Mouse (Mus musculus): ENCODE data around the gene Arhgef33. TPM values are rescaled to one million over a fixed set of nuclear protein-coding genes. Genes with fewer than 3 reads are reported as not detected.

Arhgef33 gene
- total and polyA plus RNA-seq, 2 experiments from 2014 or later, result 2.2 to 7.7 TPM

DNA sequence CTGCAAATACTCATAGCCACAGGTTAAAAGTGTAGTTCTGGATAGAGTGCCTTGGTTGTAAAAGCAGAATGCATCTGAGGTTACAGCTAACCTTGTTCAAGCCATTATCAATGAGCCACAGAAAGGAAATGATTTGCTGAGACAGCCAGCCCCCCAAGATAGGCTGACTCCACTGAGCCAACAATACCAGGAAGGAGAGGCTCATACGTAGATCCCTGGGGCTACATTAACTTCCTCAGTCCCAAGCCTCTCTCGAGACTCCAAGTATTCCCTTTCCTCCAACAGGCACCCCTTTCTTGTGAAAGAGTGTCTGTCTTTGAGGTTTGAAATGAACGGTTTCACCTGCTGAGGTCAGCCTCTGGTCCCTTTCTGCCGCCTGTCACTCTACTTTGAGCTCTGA is 22.8 kb upstream of the Arhgef33 start:
- Histone ChIP-seq H3K9me3 (ENCODE audit: low read length) (no peaks in the 10 kb centered on the region), H3K9ac (replicated peaks; ENCODE audit: low read length, poor library complexity, severe bottlenecking) (no peak overlapping the region), H3K36me3 (ENCODE audit: insufficient read depth, low read length) (peaks cover 7% of the 10 kb centered on the region), H3K4me1 (ENCODE audit: insufficient read depth, low read length) (no peaks in the 10 kb centered on the region; the same call in 1 of the 2 replicates), H3K27me3 (ENCODE audit: insufficient read depth, low read length) (no peaks in the 10 kb centered on the region), H3K4me2 (ENCODE audit: low read depth, low read length, poor library complexity, severe bottlenecking) (no peak overlapping the region), H3K4me3 (ENCODE audit: low read depth, low read length) (no peak overlapping the region), H3K27ac (ENCODE audit: low read depth, low read length) (no peak overlapping the region)
- no peak for TF ChIP-seq CTCF (IDR thresholded peaks at IDR 0.05)
- ATAC-seq (ENCODE audit: low FRiP score) (no peak), DNase-seq (ENCODE audit: low spot score) (no peak)
- 83% methylated on average over 4 of the region's 4 CpGs for WGBS

DNA sequence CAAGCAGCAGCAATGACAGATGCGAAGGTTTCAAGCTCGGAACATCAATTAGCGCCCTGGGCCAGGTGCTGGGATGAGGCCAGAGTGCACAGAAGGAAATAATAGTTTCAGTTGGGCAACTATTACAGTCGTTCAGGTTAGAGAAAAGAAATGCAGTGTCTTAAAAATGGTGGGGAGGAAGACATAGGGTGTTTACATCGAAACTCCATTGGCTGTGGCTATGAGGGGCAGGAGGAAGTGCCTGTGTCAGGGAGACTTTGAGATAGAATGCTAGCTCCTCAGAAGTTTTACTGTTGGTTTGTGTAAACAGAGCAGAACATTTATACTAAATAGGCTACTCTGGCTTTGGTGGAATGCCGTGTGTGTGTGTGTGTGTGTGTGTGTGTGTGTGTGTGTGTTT is 19.2 kb upstream of the Arhgef33 start:
- H3K4me1 ChIP-seq (ENCODE audit: insufficient read depth, low read length), result no peaks in the 10 kb centered on the region; the same call in 1 of the 2 replicates
- DNase-seq (ENCODE audit: low spot score) (no peak), ATAC-seq (ENCODE audit: low FRiP score) (no peak)
- H3K36me3 ChIP-seq (ENCODE audit: insufficient read depth, low read length), result no peaks in the 10 kb centered on the region
- no peak overlapping the region for H3K4me3 ChIP-seq (ENCODE audit: low read depth, low read length)
- no peaks in the 10 kb centered on the region for H3K27me3 ChIP-seq (ENCODE audit: insufficient read depth, low read length)
- WGBS, result 85% methylated on average over 6 of the region's 6 CpGs
- TF ChIP-seq CTCF (IDR thresholded peaks at IDR 0.05), result no peak
- no peaks in the 10 kb centered on the region for H3K9me3 ChIP-seq (ENCODE audit: low read length)
- H3K9ac ChIP-seq (replicated peaks; ENCODE audit: low read length, poor library complexity, severe bottlenecking), result no peak overlapping the region
- H3K27ac ChIP-seq (ENCODE audit: low read depth, low read length), result no peak overlapping the region
- H3K4me2 ChIP-seq (ENCODE audit: low read depth, low read length, poor library complexity, severe bottlenecking), result peak overlapping the region; percentile 62; the same call in 1 of the 2 replicates

DNA sequence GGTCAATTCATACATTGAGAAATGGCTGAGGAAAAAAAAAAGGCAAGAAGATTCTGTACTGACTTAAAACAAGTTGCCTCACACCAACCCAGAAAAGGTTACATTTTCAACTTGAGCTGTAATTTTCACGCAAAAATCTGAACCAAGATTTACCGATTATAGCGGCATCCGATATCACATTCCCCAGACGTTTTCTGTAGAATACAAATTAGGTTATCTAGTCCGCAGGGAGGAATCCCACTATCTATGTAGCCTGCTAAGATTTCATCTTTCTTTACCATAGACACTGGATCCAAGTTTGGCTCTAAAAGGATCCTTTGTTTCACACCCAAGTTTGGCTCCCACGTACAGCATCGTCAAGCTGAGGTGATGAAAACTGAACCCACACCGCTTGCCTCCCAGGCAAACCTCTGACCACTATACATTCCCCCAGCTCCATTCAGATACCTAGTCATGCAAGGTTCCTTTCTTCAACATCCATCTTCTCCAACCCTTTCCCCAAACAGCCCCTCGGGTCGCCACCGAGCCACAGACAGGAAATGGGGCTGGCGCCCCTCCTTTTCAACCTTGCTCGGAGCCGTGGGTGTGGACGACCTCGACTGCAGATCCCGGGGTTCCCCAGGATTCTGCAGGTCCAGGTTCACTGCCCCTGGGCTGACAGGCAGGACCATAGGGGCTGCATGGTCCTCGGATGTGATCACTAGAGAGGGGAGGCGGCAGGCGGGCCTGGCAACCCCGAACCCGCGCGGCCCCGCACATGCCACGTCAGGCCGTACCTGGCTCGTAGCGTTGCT is 17.7 kb upstream of the Arhgef33 start:
- ATAC-seq (ENCODE audit: low FRiP score) (no peak; the same call in 1 of the 2 replicates), DNase-seq (ENCODE audit: low spot score) (peak; percentile 8)
- WGBS, result under 1% methylated on average over 28 of the region's 30 CpGs
- no peaks in the 10 kb centered on the region; the same call in 1 of the 2 replicates for H3K4me1 ChIP-seq (ENCODE audit: insufficient read depth, low read length)
- H3K27me3 ChIP-seq (ENCODE audit: insufficient read depth, low read length), result no peaks in the 10 kb centered on the region
- peak overlapping the region; percentile 95 for H3K9ac ChIP-seq (replicated peaks; ENCODE audit: low read length, poor library complexity, severe bottlenecking)
- H3K27ac ChIP-seq (ENCODE audit: low read depth, low read length), result peak overlapping the region; percentile 94
- no peaks in the 10 kb centered on the region for H3K36me3 ChIP-seq (ENCODE audit: insufficient read depth, low read length)
- H3K9me3 ChIP-seq (ENCODE audit: low read length), result no peaks in the 10 kb centered on the region
- TF ChIP-seq CTCF (IDR thresholded peaks at IDR 0.05), result no peak
- peak overlapping the region; percentile 62 for H3K4me2 ChIP-seq (ENCODE audit: low read depth, low read length, poor library complexity, severe bottlenecking)
- peak overlapping the region; percentile 92 for H3K4me3 ChIP-seq (ENCODE audit: low read depth, low read length)

DNA sequence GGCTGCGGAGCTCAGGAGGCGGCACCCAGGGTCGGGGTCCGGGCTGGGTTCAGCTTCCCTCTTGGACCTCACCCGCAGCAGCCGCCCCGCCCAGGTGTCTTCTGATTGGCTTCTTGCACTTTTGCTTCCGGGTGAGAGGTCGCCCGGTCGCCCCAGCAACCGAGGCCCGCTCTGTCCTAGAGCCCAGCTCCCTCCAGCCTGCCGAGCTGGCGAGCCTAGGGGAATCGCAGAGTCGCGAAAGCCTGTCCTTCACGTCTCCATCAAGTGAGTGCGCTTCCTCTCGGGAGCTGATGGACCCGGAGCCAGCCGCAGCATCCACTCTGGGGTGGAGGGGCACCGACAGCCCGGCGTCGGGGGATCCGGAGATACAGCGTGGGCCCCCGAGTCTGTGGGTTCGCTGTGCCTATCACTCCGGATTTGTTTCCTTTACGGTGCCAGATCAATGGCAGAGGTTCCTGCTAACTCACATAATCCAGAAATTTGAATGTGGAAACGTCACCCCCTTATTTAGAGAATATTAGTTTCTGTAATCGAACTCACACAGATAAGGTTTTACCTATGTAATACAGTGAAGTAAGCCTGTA is 17.0 kb upstream of the Arhgef33 start, which contains the start of the genes Morn2 and Dhx57:
Morn2 (plus strand) TSS at position 130 of the 584 bp plus-strand sequence.
Dhx57 (minus strand) TSS at position 403 of the 584 bp plus-strand sequence.
- H3K27ac ChIP-seq (ENCODE audit: low read depth, low read length), result peak within 1 kb of the TSS; percentile 94
- H3K36me3 ChIP-seq (ENCODE audit: insufficient read depth, low read length), result no peaks in the 10 kb centered on the region
- H3K9me3 ChIP-seq (ENCODE audit: low read length), result no peaks in the 10 kb centered on the region
- peak within 1 kb of the TSS; percentile 92 for H3K4me3 ChIP-seq (ENCODE audit: low read depth, low read length)
- DNase-seq (ENCODE audit: low spot score) (peak; percentile 96), ATAC-seq (ENCODE audit: low FRiP score) (peak; percentile 99)
- peak within 1 kb of the TSS; percentile 95 for H3K9ac ChIP-seq (replicated peaks; ENCODE audit: low read length, poor library complexity, severe bottlenecking)
- no peak for TF ChIP-seq CTCF (IDR thresholded peaks at IDR 0.05)
- H3K27me3 ChIP-seq (ENCODE audit: insufficient read depth, low read length), result no peaks in the 10 kb centered on the region
- H3K4me1 ChIP-seq (ENCODE audit: insufficient read depth, low read length), result no peaks in the 10 kb centered on the region; the same call in 1 of the 2 replicates
- WGBS, result 1% methylated on average over 33 of the region's 35 CpGs
- H3K4me2 ChIP-seq (ENCODE audit: low read depth, low read length, poor library complexity, severe bottlenecking), result peak within 1 kb of the TSS; percentile 62

DNA sequence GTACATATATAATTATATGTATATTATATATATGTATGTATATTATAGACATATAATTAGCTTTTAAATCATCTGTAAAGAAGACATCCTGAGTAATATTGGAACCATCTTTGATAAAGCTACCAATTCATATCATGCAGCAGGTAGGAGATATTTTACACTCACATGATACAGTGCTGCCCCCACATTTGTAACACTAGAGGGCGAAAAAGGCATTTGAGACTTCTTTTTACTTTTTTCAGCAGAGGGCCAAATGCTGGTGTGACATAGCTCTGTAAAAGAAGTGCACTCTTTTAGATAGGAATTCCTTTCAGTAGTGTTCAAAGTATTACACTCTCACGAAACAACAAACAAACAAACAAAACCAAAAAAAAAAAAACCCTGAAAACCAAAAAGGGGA is 16.1 kb upstream of the Arhgef33 start:
- TF ChIP-seq CTCF (IDR thresholded peaks at IDR 0.05), result peak; percentile 89
- 21% methylated on average over 2 of the region's 2 CpGs for WGBS
- ATAC-seq (ENCODE audit: low FRiP score) (no peak), DNase-seq (ENCODE audit: low spot score) (peak; percentile 83)
- no peak overlapping the region for H3K9ac ChIP-seq (replicated peaks; ENCODE audit: low read length, poor library complexity, severe bottlenecking)
- no peak overlapping the region for H3K4me3 ChIP-seq (ENCODE audit: low read depth, low read length)
- no peaks in the 10 kb centered on the region; the same call in 1 of the 2 replicates for H3K4me1 ChIP-seq (ENCODE audit: insufficient read depth, low read length)
- no peaks in the 10 kb centered on the region for H3K27me3 ChIP-seq (ENCODE audit: insufficient read depth, low read length)
- H3K27ac ChIP-seq (ENCODE audit: low read depth, low read length), result no peak overlapping the region
- H3K4me2 ChIP-seq (ENCODE audit: low read depth, low read length, poor library complexity, severe bottlenecking), result no peak overlapping the region
- no peaks in the 10 kb centered on the region for H3K9me3 ChIP-seq (ENCODE audit: low read length)
- no peaks in the 10 kb centered on the region for H3K36me3 ChIP-seq (ENCODE audit: insufficient read depth, low read length)

DNA sequence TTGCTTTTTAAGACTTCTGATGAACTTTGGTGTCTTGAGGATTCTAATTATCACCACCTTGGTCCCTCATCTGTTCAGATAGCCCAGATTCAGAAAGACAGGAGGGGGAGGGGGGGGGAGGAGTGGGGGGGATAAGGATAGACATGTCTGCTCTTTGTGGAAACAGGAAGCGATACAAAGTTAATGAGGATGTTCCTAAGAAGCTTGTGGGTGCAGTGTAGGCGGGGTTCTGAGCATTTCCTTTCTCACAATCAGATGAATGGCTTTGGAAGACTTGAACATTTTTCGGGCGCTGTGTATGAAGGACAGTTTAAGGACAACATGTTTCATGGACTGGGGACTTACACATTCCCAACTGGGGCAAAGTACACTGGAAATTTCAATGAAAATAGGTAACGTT is 11.9 kb upstream of the Arhgef33 start:
- Histone ChIP-seq H3K27me3 (ENCODE audit: insufficient read depth, low read length) (no peaks in the 10 kb centered on the region), H3K4me3 (ENCODE audit: low read depth, low read length) (no peak overlapping the region), H3K36me3 (ENCODE audit: insufficient read depth, low read length) (no peaks in the 10 kb centered on the region), H3K4me2 (ENCODE audit: low read depth, low read length, poor library complexity, severe bottlenecking) (no peak overlapping the region), H3K9ac (replicated peaks; ENCODE audit: low read length, poor library complexity, severe bottlenecking) (no peak overlapping the region), H3K9me3 (ENCODE audit: low read length) (no peaks in the 10 kb centered on the region), H3K4me1 (ENCODE audit: insufficient read depth, low read length) (no peaks in the 10 kb centered on the region), H3K27ac (ENCODE audit: low read depth, low read length) (no peak overlapping the region)
- ATAC-seq (ENCODE audit: low FRiP score) (no peak), DNase-seq (ENCODE audit: low spot score) (no peak)
- TF ChIP-seq CTCF (IDR thresholded peaks at IDR 0.05), result no peak
- WGBS, result 92% methylated on average over 5 of the region's 5 CpGs
